Mouse (Mus musculus): ENCODE measurements around the gene E330017A01Rik. TPM values are rescaled to one million over a fixed set of nuclear protein-coding genes. Genes with fewer than 3 reads are reported as not detected.
A peak's percentile ranks its signal among the peaks of the same experiment; 100 is the strongest.

E330017A01Rik gene
- total RNA-seq, 2 experiments from 2014 or later: not detected

GRCm38 (mm10) chr16:58607101-58607500, 31.4 kb downstream of the E330017A01Rik start:
- intact Hi-C loops (cut with DNase I): no loop called here
- no peak for DNase-seq

- intact Hi-C loops (cut with DNase I): no loop called here
- DNase-seq: no peak
These were observed 33.9 kb downstream of the E330017A01Rik start for GRCm38 (mm10) chr16:58604680-58605079.

GRCm38 (mm10) chr16:58603831-58604230, 34.7 kb downstream of the E330017A01Rik start:
- no peak for DNase-seq
- intact Hi-C loops (cut with DNase I): no loop called here

GRCm38 (mm10) chr16:58600846-58601245, 37.7 kb downstream of the E330017A01Rik start:
- DNase-seq: peak; percentile 24 to 40
- intact Hi-C loops (cut with DNase I): no loop called here

GRCm38 (mm10) chr16:58591299-58591698, 47.2 kb downstream of the E330017A01Rik start:
- intact Hi-C loops (cut with DNase I): no loop called here
- DNase-seq: no peak

- intact Hi-C loops (cut with DNase I): no loop called here
- DNase-seq: no peak
These were observed 49.1 kb downstream of the E330017A01Rik start for GRCm38 (mm10) chr16:58589444-58589843.

Other genes starting within 250 kb of the E330017A01Rik start
- 1 to 10 TPM; 4.0 to 5.7 TPM for gene Dcbld2, start 230.3 kb downstream of the E330017A01Rik start, total RNA-seq (2021)
- 100 to 1,000 TPM; 133 to 134 TPM for gene St3gal6, start 114.5 kb downstream of the E330017A01Rik start, total RNA-seq (2021)
- gene Gm813, start 21.8 kb downstream of the E330017A01Rik start, total RNA-seq (2021): not detected
- 10 to 100 TPM; 18.4 to 20.8 TPM for gene Cpox, start 31.6 kb upstream of the E330017A01Rik start, total RNA-seq (2021)
- not detected for gene Gpr15, start 80.3 kb upstream of the E330017A01Rik start, total RNA-seq (2021)
- 10 to 100 TPM; 61.2 to 65.3 TPM for gene Cldnd1, start 89.2 kb upstream of the E330017A01Rik start, total RNA-seq (2021)
- not detected for gene Olfr172, start 124.4 kb upstream of the E330017A01Rik start, total RNA-seq (2021)
- not detected for gene Olfr173, start 161.5 kb upstream of the E330017A01Rik start, total RNA-seq (2021)
- not detected for gene Olfr175-ps1, start 188.0 kb upstream of the E330017A01Rik start, total RNA-seq (2021)
- gene Olfr177, start 236.0 kb upstream of the E330017A01Rik start, total RNA-seq (2021): not detected

All from gastrocnemius, postnatal 36 days (tissue).